Comparison of ENCODE assay signal across 13 mouse cellular contexts in genomic region chr10:68894121-68894520, GRCm38 (mm10).
"Had no signal": no experiment of that assay in that cellular context is flagged by ENCODE, and none has a peak within 500 bp of the region (broad histone marks: within the 10 kb centered on the region; RNA-seq: fewer than 3 reads in every experiment).

No protein-coding gene starts in this region.

- H3K4me3 ChIP-seq: liver, embryonic 13.5 days; liver, embryonic 15.5 days; lung, embryonic 15.5 days; megakaryocyte, embryonic 14.5 days; midbrain, embryonic 13.5 days; midbrain, embryonic 15.5 days; neural tube, embryonic 12.5 days; stomach, embryonic 15.5 days had no signal

- H3K4me1 ChIP-seq: liver, embryonic 13.5 days; liver, embryonic 15.5 days; megakaryocyte, embryonic 14.5 days; midbrain, embryonic 13.5 days; midbrain, embryonic 15.5 days; neural tube, embryonic 12.5 days had no signal

- DNase-seq: liver, embryonic 13.5 days; liver, postnatal 0 days; right cerebral cortex, postnatal 14 days; thymus, adult 2 months; thymus, postnatal 25 days; thymus, postnatal 4 days had no signal
